Mouse (Mus musculus) cerebellum, adult 2 months (tissue): ENCODE measurements at regions not wholly inside any gene's neighbourhood (a gene's known extent, or its start where the extent isn't known, plus 50 kb on each side); places are given as distances from the start of the nearest gene placed in this dataset.

Experiments used
- CTCF ChIP-seq: fragments of 200-500 bp; IDR thresholded peaks from 2 replicates; pipeline ENCODE4 v1.5.1; 2011; ENCODE audit warnings: low read depth, mild to moderate bottlenecking, control low read depth, low read length, moderate library complexity, borderline replicate concordance; ENCODE audit not compliant: insufficient read depth
- POLR2A ChIP-seq: fragments of 200-500 bp; IDR thresholded peaks from 2 replicates; pipeline ENCODE4 v1.6.1; 2011; ENCODE audit warnings: low read length, control low read depth, borderline replicate concordance; ENCODE audit not compliant: insufficient read depth

DNA sequence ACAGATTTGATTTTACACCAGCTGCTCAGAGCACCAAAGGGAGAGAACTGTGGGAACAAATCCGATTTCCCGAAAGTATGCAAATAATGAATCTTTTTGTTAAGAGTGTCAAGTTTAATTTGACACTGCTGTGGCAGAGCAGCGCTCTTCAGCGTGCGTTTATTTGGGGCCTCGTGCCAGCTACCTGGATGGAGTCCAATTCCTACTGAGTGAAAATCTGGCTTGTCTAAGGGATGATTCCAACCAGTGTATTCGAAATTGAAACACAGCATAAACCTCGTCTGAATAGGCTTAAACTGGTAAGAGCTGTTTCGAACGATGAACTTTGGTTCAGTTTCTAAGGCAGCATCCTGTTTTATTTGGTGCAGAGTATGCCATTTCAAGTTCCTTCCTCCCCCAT is 524.1 kb upstream of the 4921530L21Rik start:
- TF ChIP-seq CTCF (no peak), POLR2A (no peak)
